Mouse (Mus musculus) small intestine, adult 2 months (tissue): ENCODE data around the gene Papola.

Source experiments
- CTCF ChIP-seq: fragments of 200-500 bp; IDR thresholded peaks from 2 replicates; pipeline ENCODE4 v1.5.1; 2012; ENCODE audit warnings: low read depth, mild to moderate bottlenecking, control low read depth, inconsistent platforms, low read length, moderate library complexity, mixed read lengths; ENCODE audit not compliant: insufficient replicate concordance, insufficient read length; ENCODE audit errors: extremely low read depth
- POLR2A ChIP-seq: fragments of 200-500 bp; IDR thresholded peaks from 2 replicates; pipeline ENCODE4 v1.6.1; 2012; ENCODE audit warnings: low read depth, mild to moderate bottlenecking, control low read depth, inconsistent platforms, low read length, moderate library complexity

DNA sequence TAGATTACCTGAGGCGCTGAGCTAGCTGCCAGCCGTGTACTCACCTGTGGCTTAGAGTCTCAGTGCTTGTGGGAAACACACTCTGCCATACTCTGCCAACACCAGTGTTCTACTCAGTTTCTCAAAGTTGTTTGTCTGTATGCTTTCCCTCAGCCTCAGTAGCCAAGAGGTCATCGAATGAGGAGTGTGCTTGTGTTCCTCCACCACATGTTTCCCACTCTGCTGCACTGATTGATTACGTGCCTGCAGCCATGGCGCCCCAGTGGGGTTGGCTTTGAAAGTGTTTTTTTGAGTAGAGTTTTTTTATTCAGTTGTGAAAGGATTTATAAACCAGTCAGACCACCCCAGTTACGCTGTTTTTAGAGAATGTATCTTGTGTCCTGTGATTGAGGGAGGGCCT, 51.1 kb downstream of the Papola start:
- TF ChIP-seq CTCF (no peak), POLR2A (no peak)
